Mouse (Mus musculus): ENCODE results near the gene Cox6b2.

- TF ChIP-seq CTCF (IDR thresholded peaks at IDR 0.05; ENCODE audit: borderline replicate concordance, insufficient read depth, low read depth, low read length) (no peak), POLR2A (IDR thresholded peaks at IDR 0.05; ENCODE audit: borderline replicate concordance, insufficient read depth, low read length) (peak; percentile 96)
Measured at GRCm38 (mm10) chr7:4739544-4740275, 13.2 kb downstream of the Cox6b2 start, which contains the start of gene Kmt5c.

All from cerebellum, adult 2 months (tissue).